ENCODE assay signal across 17 mouse cellular contexts in the genomic region with DNA sequence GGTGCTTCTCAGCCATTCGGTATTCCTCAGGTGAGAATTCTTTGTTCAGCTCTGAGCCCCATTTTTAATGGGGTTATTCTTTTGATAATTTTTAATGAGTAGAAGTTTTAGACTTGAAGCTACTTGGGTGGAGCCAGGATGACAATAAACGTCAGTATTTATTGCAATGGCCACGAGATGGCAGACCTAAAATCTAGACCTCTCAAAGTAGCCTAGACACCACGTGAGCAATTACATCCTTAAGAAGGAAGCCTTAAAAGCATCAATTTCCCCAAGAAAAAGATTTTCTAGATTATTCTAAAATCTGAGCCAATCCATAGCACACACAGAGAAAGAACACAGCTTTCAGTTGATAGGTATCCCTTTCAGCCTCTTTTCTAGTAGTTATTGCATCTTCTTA.
DNase-seq lines count a peak whose midpoint lies in the region; ATAC-seq and TF ChIP-seq lines count a peak whose summit lies in the region.
"Had no signal": no experiment of that assay in that cellular context is flagged by ENCODE, and none has a peak within 500 bp of the region (broad histone marks: within the 10 kb centered on the region; RNA-seq: fewer than 3 reads in every experiment).

No protein-coding gene starts in this region.

- no peak for TF ChIP-seq POLR2A in myocyte (IDR thresholded peaks at IDR 0.05; ENCODE audit: insufficient read length, low read depth)

- H3K79me2 ChIP-seq in myocyte (ENCODE audit: control insufficient read depth, insufficient read depth), result no peaks in the 10 kb centered on the region

- H3K27ac ChIP-seq in kidney, postnatal 0 days, result no peak overlapping the region
- H3K27ac ChIP-seq in kidney, embryonic 14.5 days (ENCODE audit: low read depth, low read length), result no peak overlapping the region
- H3K27ac ChIP-seq: forebrain, embryonic 12.5 days; hindbrain, embryonic 13.5 days; liver, embryonic 13.5 days; midbrain, embryonic 13.5 days had no signal

- no peak overlapping the region for H3K9ac ChIP-seq in kidney, postnatal 0 days (ENCODE audit: low read depth, low read length)
- no peak overlapping the region for H3K9ac ChIP-seq in kidney, embryonic 14.5 days (ENCODE audit: low read depth, low read length)
- H3K9ac ChIP-seq: forebrain, embryonic 12.5 days; hindbrain, embryonic 13.5 days; liver, embryonic 13.5 days; midbrain, embryonic 13.5 days had no signal

- no peaks in the 10 kb centered on the region for H3K4me1 ChIP-seq in kidney, postnatal 0 days (replicated peaks; ENCODE audit: insufficient read depth, low read length)
- no peaks in the 10 kb centered on the region for H3K4me1 ChIP-seq in kidney, embryonic 14.5 days (ENCODE audit: control insufficient read depth, insufficient read depth, low read length)
- H3K4me1 ChIP-seq: forebrain, embryonic 12.5 days; hindbrain, embryonic 13.5 days; liver, embryonic 13.5 days; midbrain, embryonic 13.5 days had no signal

- no peak overlapping the region for H3K4me3 ChIP-seq in kidney, postnatal 0 days (replicated peaks; ENCODE audit: low read depth, low read length)
- H3K4me3 ChIP-seq in kidney, embryonic 14.5 days (ENCODE audit: low read length), result no peak overlapping the region
- no peak overlapping the region for H3K4me3 ChIP-seq in myocyte
- H3K4me3 ChIP-seq: forebrain, embryonic 12.5 days; hindbrain, embryonic 13.5 days; liver, embryonic 13.5 days; midbrain, embryonic 13.5 days had no signal

- peak; percentile 5 to 28 for DNase-seq in heart, adult 18-20 months
- DNase-seq in heart, adult 8-10 months (ENCODE audit: low spot score), result no peak
- DNase-seq in kidney, postnatal 0 days (ENCODE audit: low spot score), result peak; percentile 49
- peak; percentile 25 for DNase-seq in lung, postnatal 14 days
- no peak for DNase-seq in lung, adult 18-20 months
- DNase-seq in thymus, adult 18-20 months, result no peak
- DNase-seq: cerebellum, adult 11-12 months; cerebellum, postnatal 25 days; gastrocnemius, postnatal 25 days; liver, embryonic 13.5 days; retina, postnatal 1 day; right cerebral cortex, postnatal 4 days had no signal

- ATAC-seq in kidney, postnatal 0 days (replicated peaks; ENCODE audit: low FRiP score, low read depth), result no peak
- no peak for ATAC-seq in kidney, embryonic 14.5 days (ENCODE audit: low FRiP score, low TSS enrichment)
- ATAC-seq: midbrain, embryonic 13.5 days had no signal

- WGBS in kidney, postnatal 0 days, result 44% methylated on average over 4 of the region's 4 CpGs
- WGBS in kidney, embryonic 14.5 days, result 53% methylated on average over 4 of the region's 4 CpGs

- no peak overlapping the region for H3ac ChIP-seq in myocyte (ENCODE audit: control insufficient read depth, insufficient read length)

- TF ChIP-seq CTCF in kidney, postnatal 0 days (IDR thresholded peaks at IDR 0.05; ENCODE audit: low read depth), result peak; percentile 49

- no peaks in the 10 kb centered on the region for H3K27me3 ChIP-seq in kidney, postnatal 0 days (ENCODE audit: insufficient read depth, low read length)
- no peaks in the 10 kb centered on the region for H3K27me3 ChIP-seq in kidney, embryonic 14.5 days (ENCODE audit: control insufficient read depth, insufficient read depth, low read length)
- H3K27me3 ChIP-seq in myocyte (ENCODE audit: control insufficient read depth, insufficient read depth, insufficient read length), result no peaks in the 10 kb centered on the region
- H3K27me3 ChIP-seq: forebrain, embryonic 12.5 days; hindbrain, embryonic 13.5 days; liver, embryonic 13.5 days; midbrain, embryonic 13.5 days had no signal

- H3K9me3 ChIP-seq in kidney, postnatal 0 days (replicated peaks; ENCODE audit: low read length), result no peaks in the 10 kb centered on the region
- H3K9me3 ChIP-seq in kidney, embryonic 14.5 days (ENCODE audit: control insufficient read depth, low read length), result no peaks in the 10 kb centered on the region
- H3K9me3 ChIP-seq: forebrain, embryonic 12.5 days; hindbrain, embryonic 13.5 days; liver, embryonic 13.5 days; midbrain, embryonic 13.5 days had no signal

- H3K4me2 ChIP-seq in kidney, postnatal 0 days (ENCODE audit: low read length), result no peak overlapping the region
- no peak overlapping the region for H3K4me2 ChIP-seq in kidney, embryonic 14.5 days (replicated peaks; ENCODE audit: low read depth, low read length)
- H3K4me2 ChIP-seq in myocyte (ENCODE audit: low read depth), result no peak overlapping the region
- H3K4me2 ChIP-seq: forebrain, embryonic 12.5 days; hindbrain, embryonic 13.5 days; liver, embryonic 13.5 days; midbrain, embryonic 13.5 days had no signal

- no peaks in the 10 kb centered on the region for H3K36me3 ChIP-seq in kidney, postnatal 0 days (ENCODE audit: insufficient read depth, low read length)
- no peaks in the 10 kb centered on the region for H3K36me3 ChIP-seq in kidney, embryonic 14.5 days (ENCODE audit: control insufficient read depth, insufficient read depth, low read length)
- H3K36me3 ChIP-seq in myocyte (ENCODE audit: control insufficient read depth, insufficient read depth), result no peaks in the 10 kb centered on the region
- H3K36me3 ChIP-seq: forebrain, embryonic 12.5 days; hindbrain, embryonic 13.5 days; liver, embryonic 13.5 days; midbrain, embryonic 13.5 days had no signal

TF ChIP-seq in myocyte, 11 proteins besides CTCF, POLR2A, EP300 and RAD21:
- TF ChIP-seq REST (IDR thresholded peaks at IDR 0.05; ENCODE audit: insufficient read depth, insufficient read length), result no peak
- no peak for TF ChIP-seq MAX (IDR thresholded peaks at IDR 0.05; ENCODE audit: low read depth)
- TF ChIP-seq CEBPB (IDR thresholded peaks at IDR 0.05; ENCODE audit: insufficient read depth, poor library complexity, severe bottlenecking), result no peak
- no peak for TF ChIP-seq MYOD1 (IDR thresholded peaks at IDR 0.05; ENCODE audit: control insufficient read depth in 1 of 3, insufficient read length in 2 of 3, low read depth in 2 of 3)
- peak; percentile 40 for TF ChIP-seq USF1 (IDR thresholded peaks at IDR 0.05; ENCODE audit: low read depth)
- TF ChIP-seq MYOG (IDR thresholded peaks at IDR 0.05; ENCODE audit: control insufficient read depth in 1 of 3, insufficient read depth in 1 of 3, insufficient read length in 2 of 3, low read depth in 2 of 3), result no peak
- no peak for TF ChIP-seq POLR2AphosphoS2 (IDR thresholded peaks at IDR 0.05; ENCODE audit: insufficient read length, low read depth)

Comparison
In these comparisons a context has a peak if more than half of its experiments do, and no peak if none do; other contexts are left out.
1. DNase-seq: peak in heart, adult 18-20 months (2 of 2), kidney, postnatal 0 days (single experiment) and lung, postnatal 14 days (single experiment); none in heart, adult 8-10 months (single experiment), lung, adult 18-20 months (0 of 2) and thymus, adult 18-20 months (0 of 2).